Mouse (Mus musculus) heart, adult 2 months (tissue): ENCODE results near the gene Ccdc78. TPM values are rescaled to one million over a fixed set of nuclear protein-coding genes. Genes with fewer than 3 reads are reported as not detected.
A peak's percentile ranks its signal among the peaks of the same experiment; 100 is the strongest.

Experiments
- DNase-seq, 2 experiments: peaks; one replicate each; pipeline ENCODE4 v3.0.0; 2021
- H3K27ac ChIP-seq: fragments of 200-600 bp; 2 replicates; pipeline ENCODE4 v1.8.1; 2022
- H3K27me3 ChIP-seq: fragments of 200-500 bp; 2 replicates; pipeline ENCODE4 v1.6.1; 2012; ENCODE audit warnings: mild to moderate bottlenecking, low read length, inconsistent platforms, mixed read lengths; ENCODE audit not compliant: control insufficient read depth, insufficient read depth
- H3K36me3 ChIP-seq: fragments of 200-500 bp; 2 replicates; pipeline ENCODE4 v1.6.1; 2012; ENCODE audit warnings: low read length, inconsistent platforms; ENCODE audit not compliant: control insufficient read depth, insufficient read depth
- H3K4me1 ChIP-seq: fragments of 200-500 bp; 2 replicates; pipeline ENCODE4 v1.6.1; 2011; ENCODE audit warnings: low read length; ENCODE audit not compliant: control insufficient read depth, insufficient read depth
- H3K4me3 ChIP-seq: fragments of 200-600 bp; 2 replicates; pipeline ENCODE4 v1.8.1; 2022
- H3K79me2 ChIP-seq: fragments of 200-500 bp; replicated peaks from 2 replicates; pipeline ENCODE4 v1.6.1; 2012; ENCODE audit warnings: mild to moderate bottlenecking, inconsistent platforms, low read length, moderate library complexity, mixed read lengths; ENCODE audit not compliant: control insufficient read depth, insufficient read depth
- H3K9ac ChIP-seq: fragments of 200-500 bp; 2 replicates; pipeline ENCODE4 v1.6.1; 2012; ENCODE audit warnings: low read depth, mild to moderate bottlenecking, control low read depth, inconsistent platforms, low read length, mixed read lengths
- CTCF ChIP-seq: fragments of 200-600 bp; IDR thresholded peaks from 2 replicates; pipeline ENCODE4 v1.8.1; 2022; ENCODE audit warnings: antibody characterized with exemption, mild to moderate bottlenecking, moderate library complexity
- EP300 ChIP-seq: fragments of 200-500 bp; IDR thresholded peaks from 2 replicates; pipeline ENCODE4 v1.6.1; 2011; ENCODE audit warnings: low read depth, low read length, control low read depth; ENCODE audit not compliant: insufficient read depth
- POLR2A ChIP-seq: fragments of 200-500 bp; IDR thresholded peaks from 2 replicates; pipeline ENCODE4 v1.6.1; 2011; ENCODE audit warnings: mild to moderate bottlenecking, low read depth, low read length, control low read depth; ENCODE audit not compliant: insufficient read depth
- WGBS: fragments of 180-500 bp; shearing (Covaris S2); methylation state at CpG from one replicate; pipeline ENCODE4 v1.1.7; 2018; 5-methylcytosine and 5-hydroxymethylcytosine counted together
- intact Hi-C: fragments of 180-260 bp; cut with DNase I; formaldehyde crosslinking; loops from one replicate; pipeline ENCODE4 v1.15.1; 2025
- polyA plus RNA-seq: library from polyadenylated mRNA; depleted of rRNA; stranded (reverse); fragments of >200 nt; gene quantifications from 2 replicates; pipeline ENCODE4 v1.2.3, GENCODE M21; 2012
- total RNA-seq, 2 experiments: library from RNA; stranded (reverse); gene quantifications; 2 replicates each; pipeline ENCODE4 v1.2.3; 2021

Gene Ccdc78
- total and polyA plus RNA-seq, 3 experiments = 1.1 TPM; not detected in 2

- no peaks in the 10 kb centered on the region; the same call in 1 of the 2 replicates for H3K4me1 ChIP-seq
- intact Hi-C loops = no loop called here
- peak; percentile 78 for DNase-seq
- no peak within 1 kb of the TSS for H3K27ac ChIP-seq
- H3K79me2 ChIP-seq = no peaks in the 10 kb centered on the region
- TF ChIP-seq EP300 (no peak), POLR2A (no peak), CTCF (peak; percentile 59)
- no peaks in the 10 kb centered on the region for H3K36me3 ChIP-seq
- peak within 1 kb of the TSS; percentile 46 for H3K4me3 ChIP-seq
- H3K27me3 ChIP-seq = no peaks in the 10 kb centered on the region
- H3K9ac ChIP-seq = peak within 1 kb of the TSS; percentile 28
- WGBS = 1% methylated on average over 97 of the region's 100 CpGs
Measured at GRCm38 (mm10) chr17:25808789-25809605, 22.6 kb downstream of the Ccdc78 start, which contains the start of gene Fbxl16. TSS of gene Fbxl16 (plus strand) at chr17:25809085.

GRCm38 (mm10) chr17:25809606-25810340 is 23.4 kb downstream of the Ccdc78 start:
- H3K27ac ChIP-seq = no peak overlapping the region
- intact Hi-C loops = no loop called here

GRCm38 (mm10) chr17:25810890-25811289 is 24.5 kb downstream of the Ccdc78 start:
- no peak overlapping the region for H3K9ac ChIP-seq
- TF ChIP-seq POLR2A (no peak), EP300 (no peak), CTCF (no peak)
- WGBS = 70% methylated on average over 4 of the region's 4 CpGs
- no peak overlapping the region for H3K4me3 ChIP-seq
- no peak overlapping the region for H3K27ac ChIP-seq
- H3K79me2 ChIP-seq = no peaks in the 10 kb centered on the region
- intact Hi-C loops = no loop called here
- DNase-seq = no peak
- H3K36me3 ChIP-seq = no peaks in the 10 kb centered on the region
- no peaks in the 10 kb centered on the region; the same call in 1 of the 2 replicates for H3K4me1 ChIP-seq
- no peaks in the 10 kb centered on the region for H3K27me3 ChIP-seq

More at GRCm38 (mm10) chr17:25809606-25810340, 23.4 kb downstream of the Ccdc78 start:
- H3K27me3 ChIP-seq = no peaks in the 10 kb centered on the region
- no peak for TF ChIP-seq POLR2A
- TF ChIP-seq CTCF = no peak
- no peak for TF ChIP-seq EP300
- H3K4me3 ChIP-seq = peak overlapping the region; percentile 46
- H3K4me1 ChIP-seq = no peaks in the 10 kb centered on the region; the same call in 1 of the 2 replicates
- peak overlapping the region; percentile 28 for H3K9ac ChIP-seq
- WGBS = 16% methylated on average over 24 of the region's 25 CpGs
- H3K79me2 ChIP-seq = no peaks in the 10 kb centered on the region
- no peaks in the 10 kb centered on the region for H3K36me3 ChIP-seq
- no peak for DNase-seq

GRCm38 (mm10) chr17:25813471-25813870 is 27.1 kb downstream of the Ccdc78 start:
- Histone ChIP-seq H3K9ac (no peak overlapping the region), H3K27me3 (no peaks in the 10 kb centered on the region), H3K4me3 (no peak overlapping the region), H3K27ac (no peak overlapping the region), H3K36me3 (no peaks in the 10 kb centered on the region), H3K4me1 (no peaks in the 10 kb centered on the region; the same call in 1 of the 2 replicates), H3K79me2 (no peaks in the 10 kb centered on the region)
- intact Hi-C loops = no loop called here
- TF ChIP-seq CTCF (peak; percentile 64), POLR2A (no peak), EP300 (0 out of 2 replicates have a peak, but pooled peaks have one; percentile 28)
- 1% methylated on average over 20 of the region's 20 CpGs for WGBS
- peak; percentile 71 to 82 for DNase-seq

GRCm38 (mm10) chr17:25817662-25818061 is 31.3 kb downstream of the Ccdc78 start:
- Histone ChIP-seq H3K4me1 (no peaks in the 10 kb centered on the region), H3K27ac (no peak overlapping the region), H3K36me3 (no peaks in the 10 kb centered on the region), H3K27me3 (peaks cover 10% of the 10 kb centered on the region), H3K9ac (no peak overlapping the region), H3K4me3 (no peak overlapping the region), H3K79me2 (no peaks in the 10 kb centered on the region)
- no peak for TF ChIP-seq CTCF
- no peak for TF ChIP-seq POLR2A
- no peak for TF ChIP-seq EP300
- 75% methylated on average over 11 of the region's 11 CpGs for WGBS
- intact Hi-C loops = no loop called here
- no peak for DNase-seq
